ENCODE assay signal across 15 mouse cellular contexts in genomic region chr12:78119855-78120254, GRCm38 (mm10).
DNase-seq lines count a peak whose midpoint lies in the region; ATAC-seq and TF ChIP-seq lines count a peak whose summit lies in the region.
"Had no signal": no experiment of that assay in that cellular context is flagged by ENCODE, and none has a peak within 500 bp of the region (broad histone marks: within the 10 kb centered on the region; RNA-seq: fewer than 3 reads in every experiment).

No protein-coding gene starts in this region.

- H3K9ac ChIP-seq in hindbrain, postnatal 0 days (replicated peaks; ENCODE audit: low read length), result no peak overlapping the region
- H3K9ac ChIP-seq in hindbrain, embryonic 13.5 days, result no peak overlapping the region
- H3K9ac ChIP-seq in forebrain, embryonic 15.5 days (replicated peaks), result no peak overlapping the region
- H3K9ac ChIP-seq: forebrain, postnatal 0 days; liver, embryonic 14.5 days; midbrain, embryonic 15.5 days; stomach, embryonic 15.5 days had no signal

- no peaks in the 10 kb centered on the region for H3K9me3 ChIP-seq in hindbrain, postnatal 0 days (ENCODE audit: low read length)
- no peaks in the 10 kb centered on the region for H3K9me3 ChIP-seq in hindbrain, embryonic 13.5 days
- H3K9me3 ChIP-seq in forebrain, embryonic 15.5 days, result no peaks in the 10 kb centered on the region
- H3K9me3 ChIP-seq: midbrain, embryonic 15.5 days; stomach, embryonic 15.5 days had no signal

- H3K36me3 ChIP-seq in hindbrain, postnatal 0 days (ENCODE audit: insufficient read depth, low read length), result no peaks in the 10 kb centered on the region
- H3K36me3 ChIP-seq in hindbrain, embryonic 13.5 days, result no peaks in the 10 kb centered on the region
- no peaks in the 10 kb centered on the region for H3K36me3 ChIP-seq in forebrain, embryonic 15.5 days
- H3K36me3 ChIP-seq: midbrain, embryonic 15.5 days; stomach, embryonic 15.5 days had no signal

- 0 out of 2 replicates have a peak, but pooled peaks have one; percentile 7 for ATAC-seq in hindbrain, postnatal 0 days
- no peak for ATAC-seq in hindbrain, embryonic 13.5 days (ENCODE audit: low FRiP score)
- no peak for ATAC-seq in erythroid progenitor cell, adult 5-6 weeks (replicated peaks; ENCODE audit: low FRiP score, poor library complexity, severe bottlenecking)
- ATAC-seq in forebrain, embryonic 15.5 days (replicated peaks), result no peak
- ATAC-seq: forebrain, postnatal 0 days; midbrain, embryonic 15.5 days had no signal

- no peak for TF ChIP-seq CTCF in hindbrain, postnatal 0 days (IDR thresholded peaks at IDR 0.05; ENCODE audit: low read depth)

- no peak overlapping the region for H3K27ac ChIP-seq in hindbrain, postnatal 0 days
- no peak overlapping the region for H3K27ac ChIP-seq in hindbrain, embryonic 13.5 days
- no peak overlapping the region for H3K27ac ChIP-seq in forebrain, embryonic 15.5 days (replicated peaks)
- H3K27ac ChIP-seq: liver, embryonic 14.5 days; midbrain, embryonic 15.5 days; stomach, embryonic 15.5 days had no signal

- H3K4me1 ChIP-seq in hindbrain, postnatal 0 days (ENCODE audit: insufficient read depth, low read length), result no peaks in the 10 kb centered on the region
- no peaks in the 10 kb centered on the region for H3K4me1 ChIP-seq in hindbrain, embryonic 13.5 days (replicated peaks)
- no peaks in the 10 kb centered on the region for H3K4me1 ChIP-seq in forebrain, embryonic 15.5 days
- H3K4me1 ChIP-seq: stomach, embryonic 15.5 days had no signal

- H3K4me2 ChIP-seq in hindbrain, postnatal 0 days (ENCODE audit: low read depth, low read length), result no peak overlapping the region
- no peak overlapping the region for H3K4me2 ChIP-seq in hindbrain, embryonic 13.5 days
- no peak overlapping the region for H3K4me2 ChIP-seq in forebrain, embryonic 15.5 days (replicated peaks)
- H3K4me2 ChIP-seq: midbrain, embryonic 15.5 days; stomach, embryonic 15.5 days had no signal

- DNase-seq in hindbrain, postnatal 0 days (ENCODE audit: low spot score), result peak; percentile 14
- peak; percentile 17 for DNase-seq in testis, postnatal 14 days (ENCODE audit: low spot score)
- no peak for DNase-seq in testis, postnatal 10 days (ENCODE audit: low spot score)
- peak; percentile 38 for DNase-seq in heart, postnatal 4 days
- DNase-seq: cerebellum, adult 2 months; forebrain, postnatal 0 days; gastrocnemius, postnatal 14 days; layer of hippocampus, postnatal 36 days; left cerebral cortex, postnatal 4 days had no signal

- H3K27me3 ChIP-seq in hindbrain, postnatal 0 days (ENCODE audit: insufficient read depth, low read length), result no peaks in the 10 kb centered on the region
- H3K27me3 ChIP-seq in hindbrain, embryonic 13.5 days, result no peaks in the 10 kb centered on the region
- no peaks in the 10 kb centered on the region for H3K27me3 ChIP-seq in forebrain, embryonic 15.5 days
- H3K27me3 ChIP-seq: midbrain, embryonic 15.5 days; stomach, embryonic 15.5 days had no signal

- no peak overlapping the region for H3K4me3 ChIP-seq in hindbrain, postnatal 0 days (ENCODE audit: low read length)
- H3K4me3 ChIP-seq in hindbrain, embryonic 13.5 days, result no peak overlapping the region
- H3K4me3 ChIP-seq in forebrain, embryonic 15.5 days, result no peak overlapping the region
- H3K4me3 ChIP-seq: midbrain, embryonic 15.5 days; stomach, embryonic 15.5 days had no signal

- 65% methylated on average over 5 of the region's 5 CpGs for WGBS in hindbrain, postnatal 0 days
- WGBS in hindbrain, embryonic 13.5 days, result 70% methylated on average over 5 of the region's 5 CpGs
- 70% methylated on average over 5 of the region's 5 CpGs for WGBS in forebrain, embryonic 15.5 days
